Mouse (Mus musculus) stomach, embryonic 16.5 days (tissue): ENCODE results near the gene Fat4. TPM values are rescaled to one million over a fixed set of nuclear protein-coding genes. Genes with fewer than 3 reads are reported as not detected.

Experiments
- ATAC-seq: fragments of 200-750 bp; cut with Nextera tagmentation; 2 replicates; pipeline ENCODE4 v1.8.0; 2017; ENCODE audit warnings: moderate number of reproducible peaks, moderate TSS enrichment; ENCODE audit not compliant: insufficient read depth, low FRiP score
- H3K27ac ChIP-seq: fragments of 300-500 bp; sonication (generic); 2 replicates; pipeline ENCODE4 v1.5.1; 2014; ENCODE audit warnings: low read length
- H3K27me3 ChIP-seq: fragments of 300-500 bp; sonication (generic); 2 replicates; pipeline ENCODE4 v1.6.1; 2014; ENCODE audit warnings: low read length, control low read depth, mixed read lengths; ENCODE audit not compliant: control insufficient read depth, insufficient read depth
- H3K36me3 ChIP-seq: fragments of 300-500 bp; sonication (generic); 2 replicates; pipeline ENCODE4 v1.6.1; 2014; ENCODE audit warnings: low read length; ENCODE audit not compliant: control insufficient read depth, insufficient read depth
- H3K4me1 ChIP-seq: fragments of 300-500 bp; sonication (generic); 2 replicates; pipeline ENCODE4 v1.6.1; 2014; ENCODE audit warnings: low read length, control low read depth, mixed read lengths; ENCODE audit not compliant: control insufficient read depth, insufficient read depth
- H3K4me2 ChIP-seq: fragments of 300-500 bp; sonication (generic); 2 replicates; pipeline ENCODE4 v1.6.1; 2014; ENCODE audit warnings: low read depth, low read length, mixed read lengths
- H3K4me3 ChIP-seq: fragments of 300-500 bp; sonication (generic); replicated peaks from 2 replicates; pipeline ENCODE4 v1.5.1; 2014; ENCODE audit warnings: mild to moderate bottlenecking, low read length
- H3K9ac ChIP-seq: fragments of 300-500 bp; sonication (generic); 2 replicates; pipeline ENCODE4 v1.6.1; 2014; ENCODE audit warnings: low read length
- H3K9me3 ChIP-seq: fragments of 300-500 bp; sonication (generic); replicated peaks from 2 replicates; pipeline ENCODE4 v1.6.1; 2016; ENCODE audit warnings: low read length, control low read depth; ENCODE audit not compliant: control insufficient read depth
- WGBS: fragments of 180-500 bp; shearing (Covaris S2); extraction: QIAGEN DNeasy Blood & Tissue Kit; methylation state at CpG from one replicate; pipeline ENCODE4 v1.1.7; 2014; 5-methylcytosine and 5-hydroxymethylcytosine counted together
- polyA plus RNA-seq: library from polyadenylated mRNA; unstranded; fragments of >200 nt; fragmentation: Nextera tagmentation; extraction: Ambion mirVana; gene quantifications from 2 replicates; pipeline ENCODE4 v1.2.1, GENCODE M21; 2015

Gene Fat4
- polyA plus RNA-seq, 1 experiment from 2014 or later = 7.7 TPM

DNA sequence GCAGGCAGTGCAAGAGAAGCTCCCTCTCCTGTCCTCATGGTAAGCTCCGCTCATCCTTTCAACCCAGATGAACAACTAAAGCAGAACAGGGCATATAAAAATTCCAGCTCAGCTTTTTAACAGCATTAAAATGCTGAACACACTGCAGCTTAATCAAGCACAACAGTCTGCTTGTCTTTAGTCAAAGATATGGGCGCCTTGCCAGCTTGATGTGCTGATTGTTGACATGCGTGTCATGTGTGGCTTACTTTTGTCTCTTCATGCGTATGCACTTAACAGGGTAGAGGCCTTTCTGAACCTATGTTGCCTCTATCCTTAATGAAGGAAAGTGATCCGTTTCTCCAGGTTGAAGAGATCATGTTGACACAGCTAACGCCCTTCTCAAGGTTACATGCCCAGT, 75.6 kb downstream of the Fat4 start:
- no peak for ATAC-seq
- WGBS = 73% methylated on average over 6 of the region's 6 CpGs
- Histone ChIP-seq H3K4me3 (no peak overlapping the region), H3K27ac (no peak overlapping the region), H3K4me1 (no peaks in the 10 kb centered on the region), H3K9ac (no peak overlapping the region), H3K4me2 (no peak overlapping the region), H3K27me3 (no peaks in the 10 kb centered on the region), H3K9me3 (no peaks in the 10 kb centered on the region), H3K36me3 (no peaks in the 10 kb centered on the region)

DNA sequence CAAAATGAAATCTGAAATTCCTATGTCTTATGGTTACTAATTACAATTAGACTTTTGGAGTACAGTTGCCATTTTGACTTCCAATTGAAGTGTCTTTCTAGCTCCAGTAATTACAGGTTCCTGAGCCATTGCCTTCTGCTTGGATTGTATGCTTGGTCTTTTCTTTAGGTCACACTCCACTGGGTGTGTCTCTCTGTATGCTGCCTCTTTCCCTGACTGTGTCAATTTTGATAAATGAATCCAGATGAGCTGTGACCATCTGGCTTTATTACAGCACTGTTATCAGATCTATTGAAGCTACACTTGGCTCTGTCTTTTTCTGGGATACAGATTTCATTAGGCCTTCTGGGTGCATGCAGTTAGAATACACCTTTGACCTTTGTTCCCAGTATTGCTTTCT, 80.7 kb downstream of the Fat4 start:
- Histone ChIP-seq H3K27ac (no peak overlapping the region), H3K9me3 (no peaks in the 10 kb centered on the region), H3K36me3 (no peaks in the 10 kb centered on the region), H3K27me3 (no peaks in the 10 kb centered on the region), H3K4me2 (no peak overlapping the region), H3K4me3 (no peak overlapping the region), H3K9ac (no peak overlapping the region), H3K4me1 (no peaks in the 10 kb centered on the region)
- ATAC-seq = no peak

DNA sequence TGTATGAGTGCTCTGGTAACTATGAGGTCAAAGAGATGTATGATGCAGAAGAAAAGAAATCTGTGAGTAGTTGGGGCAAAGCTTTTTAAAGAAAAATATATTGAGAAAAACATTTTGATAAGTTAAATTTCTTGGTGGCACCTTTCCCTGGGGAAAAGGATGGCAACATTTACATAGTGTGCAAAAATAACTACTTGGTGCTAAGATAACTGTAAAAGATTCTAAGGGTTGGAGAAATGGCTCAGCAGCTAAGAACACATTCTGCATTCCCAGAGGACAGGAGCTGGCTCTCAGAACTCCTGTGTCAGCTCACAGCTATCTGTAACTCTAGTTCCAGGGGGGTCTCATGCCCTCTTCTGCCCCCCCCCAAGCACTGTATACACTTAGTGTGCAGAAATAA, 99.6 kb downstream of the Fat4 start:
- H3K27ac ChIP-seq = no peak overlapping the region
- H3K36me3 ChIP-seq = 0 out of 2 replicates have a peak, but pooled peaks cover 2% of the 10 kb centered on the region
- H3K4me2 ChIP-seq = no peak overlapping the region
- no peak overlapping the region for H3K9ac ChIP-seq
- H3K9me3 ChIP-seq = no peaks in the 10 kb centered on the region
- no peaks in the 10 kb centered on the region for H3K4me1 ChIP-seq
- H3K27me3 ChIP-seq = no peaks in the 10 kb centered on the region
- no peak overlapping the region for H3K4me3 ChIP-seq
- ATAC-seq = no peak

DNA sequence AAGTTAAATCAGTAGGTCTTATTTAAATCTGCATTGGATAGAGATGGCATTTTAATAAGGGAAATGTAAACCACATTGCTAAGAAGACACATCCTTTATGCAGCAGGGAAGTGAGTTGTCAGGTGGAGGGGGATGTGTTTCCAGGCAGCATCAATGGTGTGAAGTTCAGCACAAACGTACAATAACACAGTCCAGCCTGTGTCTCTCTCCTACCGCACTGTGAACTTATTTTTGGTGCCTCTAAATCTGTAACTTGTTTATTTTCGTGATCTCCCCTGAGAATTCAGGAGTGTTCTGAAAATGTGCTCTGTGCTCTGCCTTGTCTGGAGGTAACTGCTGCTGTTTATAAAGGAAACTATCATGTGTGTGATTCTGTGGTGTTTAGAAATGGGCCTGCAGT, 102.4 kb downstream of the Fat4 start:
- Histone ChIP-seq H3K9me3 (no peaks in the 10 kb centered on the region), H3K4me3 (no peak overlapping the region), H3K36me3 (0 out of 2 replicates have a peak, but pooled peaks cover 2% of the 10 kb centered on the region), H3K4me2 (no peak overlapping the region), H3K9ac (no peak overlapping the region), H3K27ac (no peak overlapping the region), H3K4me1 (no peaks in the 10 kb centered on the region), H3K27me3 (no peaks in the 10 kb centered on the region)
- ATAC-seq = no peak
- 66% methylated on average over 3 of the region's 3 CpGs for WGBS

DNA sequence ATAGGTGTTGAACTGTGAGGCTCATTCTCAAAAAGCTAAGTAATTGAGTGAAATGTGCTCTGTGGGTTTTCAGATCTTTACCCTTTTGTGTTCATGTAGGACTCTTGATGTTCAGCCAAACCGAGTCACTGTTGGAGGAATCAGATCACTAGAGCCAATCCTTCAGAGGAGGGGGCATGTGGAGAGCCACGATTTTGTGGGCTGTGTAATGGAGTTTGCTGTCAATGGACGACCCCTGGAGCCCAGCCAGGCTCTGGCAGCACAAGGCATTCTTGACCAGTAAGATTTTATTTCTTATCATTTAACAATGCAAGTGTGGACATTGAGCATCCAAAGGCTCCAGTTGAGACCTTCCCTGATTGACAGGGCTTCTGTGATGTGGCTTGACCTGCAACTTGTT, 113.3 kb downstream of the Fat4 start:
- no peak overlapping the region for H3K4me3 ChIP-seq
- no peak overlapping the region for H3K27ac ChIP-seq
- WGBS = 72% methylated on average over 3 of the region's 3 CpGs
- H3K27me3 ChIP-seq = no peaks in the 10 kb centered on the region
- ATAC-seq = no peak
- H3K9me3 ChIP-seq = no peaks in the 10 kb centered on the region
- H3K9ac ChIP-seq = no peak overlapping the region
- H3K4me2 ChIP-seq = no peak overlapping the region
- H3K4me1 ChIP-seq = no peaks in the 10 kb centered on the region
- no peaks in the 10 kb centered on the region; the same call in 1 of the 2 replicates for H3K36me3 ChIP-seq

DNA sequence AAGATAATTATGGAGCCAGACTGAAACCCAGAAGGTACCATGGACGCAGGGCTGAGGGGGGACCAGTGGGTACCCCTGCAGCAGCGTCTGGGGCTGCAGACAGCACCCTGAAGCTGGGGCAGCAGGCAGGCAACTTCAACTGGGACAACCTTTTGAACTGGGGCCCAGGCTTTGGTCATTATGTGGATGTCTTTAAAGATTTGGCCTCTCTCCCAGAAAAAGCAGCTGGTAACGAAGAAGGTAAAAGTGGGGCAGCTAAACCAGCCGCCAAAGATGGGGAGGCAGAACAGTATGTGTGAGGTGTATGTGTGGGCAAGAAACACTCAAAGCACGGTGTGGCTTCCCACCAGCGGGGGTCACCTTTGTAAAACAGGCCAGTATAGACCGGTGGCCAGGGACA, 123.8 kb downstream of the Fat4 start:
- Histone ChIP-seq H3K9me3 (no peaks in the 10 kb centered on the region), H3K4me1 (no peaks in the 10 kb centered on the region), H3K9ac (no peak overlapping the region), H3K4me3 (no peak overlapping the region), H3K27me3 (no peaks in the 10 kb centered on the region), H3K4me2 (no peak overlapping the region), H3K36me3 (peaks cover 3% of the 10 kb centered on the region; the same call in 1 of the 2 replicates), H3K27ac (no peak overlapping the region)
- 76% methylated on average over 7 of the region's 7 CpGs for WGBS
- ATAC-seq = no peak

DNA sequence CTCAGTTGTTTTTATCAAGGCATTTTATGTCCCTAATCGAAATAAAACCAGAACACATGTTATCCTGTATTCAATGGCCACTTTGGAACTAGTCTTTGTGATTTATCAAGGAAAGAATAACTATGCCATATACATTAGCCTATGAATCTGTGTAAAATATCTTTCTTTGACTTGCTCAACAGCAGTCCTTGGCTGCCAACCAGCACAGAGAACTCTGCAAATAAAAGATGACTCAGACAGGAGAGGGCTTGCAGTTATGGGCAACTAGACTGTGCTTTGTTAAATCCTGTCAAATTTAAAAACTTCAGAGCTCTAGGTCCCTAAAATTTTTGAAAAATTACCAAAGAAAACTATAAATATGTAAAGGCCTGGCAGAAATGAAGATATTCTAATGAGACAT, 130.9 kb downstream of the Fat4 start:
- Histone ChIP-seq H3K4me2 (no peak overlapping the region), H3K4me3 (no peak overlapping the region), H3K9ac (no peak overlapping the region), H3K27me3 (no peaks in the 10 kb centered on the region), H3K4me1 (no peaks in the 10 kb centered on the region), H3K9me3 (no peaks in the 10 kb centered on the region), H3K36me3 (no peaks in the 10 kb centered on the region), H3K27ac (no peak overlapping the region)
- 48% methylated on average over 1 of the region's 1 CpGs for WGBS
- no peak for ATAC-seq

DNA sequence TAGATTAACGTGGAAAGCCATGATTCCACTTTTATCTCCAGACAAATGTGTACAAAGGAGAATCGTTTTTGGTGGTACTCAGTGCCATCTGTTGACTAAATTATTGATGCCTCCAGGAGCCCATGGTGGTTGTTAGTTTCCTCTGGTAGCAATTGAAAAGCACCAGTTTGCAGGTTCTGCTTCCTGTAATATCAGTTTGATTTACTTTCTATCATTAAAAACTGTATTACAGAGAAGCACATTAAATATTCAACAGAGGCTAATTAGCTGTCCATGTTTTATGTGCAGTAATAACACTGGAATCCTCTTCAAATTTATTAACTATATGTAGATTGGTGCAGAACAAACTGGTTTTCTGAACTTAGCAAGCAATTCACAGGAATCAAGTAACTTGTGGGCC, 149.4 kb downstream of the Fat4 start:
- Histone ChIP-seq H3K4me1 (no peaks in the 10 kb centered on the region), H3K9ac (no peak overlapping the region), H3K4me2 (no peak overlapping the region), H3K27ac (no peak overlapping the region), H3K27me3 (no peaks in the 10 kb centered on the region), H3K36me3 (no peaks in the 10 kb centered on the region), H3K9me3 (no peaks in the 10 kb centered on the region), H3K4me3 (no peak overlapping the region)
- 49% methylated on average over 2 of the region's 2 CpGs for WGBS
- no peak for ATAC-seq

DNA sequence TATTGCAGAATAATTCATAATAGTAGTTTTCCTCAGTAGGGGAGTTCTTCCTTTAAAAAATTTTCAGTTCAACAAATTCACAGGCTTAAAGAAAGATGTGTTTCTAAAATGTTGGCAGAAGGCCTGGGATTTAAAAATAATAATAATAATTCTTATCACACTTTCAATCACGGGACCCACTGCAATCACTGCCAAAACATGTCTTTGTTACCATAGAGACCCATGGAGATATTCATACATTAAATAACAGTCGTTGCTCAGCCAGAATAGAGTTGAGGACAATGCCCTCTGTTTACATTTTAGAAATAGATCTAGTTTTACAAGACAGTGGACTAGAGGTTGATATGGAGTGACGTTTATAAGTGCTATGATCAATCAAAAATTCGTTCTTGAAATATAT, 159.7 kb downstream of the Fat4 start:
- Histone ChIP-seq H3K9me3 (no peaks in the 10 kb centered on the region), H3K36me3 (no peaks in the 10 kb centered on the region), H3K27ac (no peak overlapping the region), H3K27me3 (no peaks in the 10 kb centered on the region), H3K4me3 (no peak overlapping the region), H3K4me1 (no peaks in the 10 kb centered on the region; the same call in 1 of the 2 replicates), H3K4me2 (no peak overlapping the region), H3K9ac (no peak overlapping the region)
- 40% methylated on average over 4 of the region's 4 CpGs for WGBS
- ATAC-seq = no peak
